Mouse (Mus musculus): ENCODE measurements around the gene Tmem255b. TPM values are rescaled to one million over a fixed set of nuclear protein-coding genes. Genes with fewer than 3 reads are reported as not detected.

The Tmem255b gene
- polyA plus RNA-seq, 1 experiment from 2014 or later: not detected

DNA sequence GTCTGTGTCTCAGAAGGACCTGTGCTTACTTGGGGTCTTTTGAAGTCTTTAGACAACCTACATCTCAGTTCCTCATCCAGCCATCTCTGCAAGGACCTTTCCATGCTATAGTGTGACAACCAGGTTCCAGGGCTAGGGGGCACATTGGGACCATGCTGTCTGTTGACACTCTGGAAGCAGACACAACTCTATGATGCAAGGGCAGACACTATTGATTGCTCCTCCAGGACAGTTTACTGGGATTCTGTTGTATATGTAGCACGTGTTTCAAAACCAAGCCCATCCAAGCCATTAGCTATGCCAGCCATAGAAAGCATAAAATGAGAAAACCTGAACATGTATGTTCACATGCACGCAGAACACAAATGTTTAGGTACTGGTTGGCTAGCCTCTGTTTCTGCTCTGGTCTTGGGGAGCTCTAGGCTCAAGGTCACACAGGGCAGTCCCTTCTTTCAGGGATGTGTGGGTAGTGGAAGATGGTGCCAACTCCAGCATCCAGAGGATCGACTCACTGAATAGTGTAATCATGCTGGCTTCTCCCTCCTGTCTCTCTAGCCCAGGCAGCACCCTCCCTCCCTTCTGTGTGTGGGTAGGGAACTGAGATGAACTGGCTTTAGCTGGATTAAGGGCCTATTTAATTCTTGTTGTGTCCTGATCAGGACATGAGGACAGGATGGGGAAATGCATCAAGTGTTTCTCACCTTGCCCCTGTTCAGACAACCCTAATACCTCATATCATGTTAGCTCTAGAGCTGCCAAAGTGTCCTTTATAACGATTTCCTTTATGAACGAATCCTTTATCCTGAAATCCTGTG, 78.8 kb downstream of the Tmem255b start:
- no peak overlapping the region for H3K9ac ChIP-seq
- no peak overlapping the region for H3K27ac ChIP-seq (replicated peaks)
- H3K9me3 ChIP-seq (replicated peaks): no peaks in the 10 kb centered on the region
- no peak overlapping the region for H3K4me3 ChIP-seq (replicated peaks)
- no peaks in the 10 kb centered on the region for H3K4me1 ChIP-seq (replicated peaks)
- 46% methylated on average over 5 of the region's 5 CpGs for WGBS (ENCODE audit: insufficient replicate concordance)
- no peaks in the 10 kb centered on the region for H3K36me3 ChIP-seq (replicated peaks)
- no peak overlapping the region for H3K4me2 ChIP-seq
- no peak for ATAC-seq (ENCODE audit: insufficient read depth)
- no peaks in the 10 kb centered on the region for H3K27me3 ChIP-seq

DNA sequence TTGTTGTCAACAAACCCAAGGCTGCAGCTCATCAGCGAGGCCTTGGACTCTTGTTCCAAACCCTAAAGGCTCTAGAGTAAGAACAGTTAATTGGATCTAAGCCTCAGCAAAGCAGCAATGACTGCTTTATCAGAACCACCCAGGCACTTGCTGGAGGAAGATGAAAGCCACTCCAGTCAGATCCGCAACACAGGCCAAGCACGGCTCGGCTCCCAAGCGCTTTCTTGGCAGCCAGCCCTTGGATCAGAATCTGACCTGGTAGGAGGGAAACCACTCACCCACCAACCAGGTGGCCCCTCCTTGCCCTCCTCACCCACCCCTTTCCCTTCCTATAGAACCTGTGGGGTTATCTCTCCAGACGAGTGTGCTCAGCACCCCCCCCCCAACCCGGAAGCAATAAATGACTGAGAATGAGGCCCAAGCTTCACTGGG, 81.0 kb downstream of the Tmem255b start:
- Histone ChIP-seq H3K27me3 (no peaks in the 10 kb centered on the region), H3K9me3 (replicated peaks) (no peaks in the 10 kb centered on the region), H3K36me3 (replicated peaks) (no peaks in the 10 kb centered on the region), H3K27ac (replicated peaks) (no peak overlapping the region), H3K9ac (no peak overlapping the region), H3K4me1 (replicated peaks) (no peaks in the 10 kb centered on the region), H3K4me2 (no peak overlapping the region), H3K4me3 (replicated peaks) (no peak overlapping the region)
- ATAC-seq (ENCODE audit: insufficient read depth): no peak
- 57% methylated on average over 7 of the region's 7 CpGs for WGBS (ENCODE audit: insufficient replicate concordance)

DNA sequence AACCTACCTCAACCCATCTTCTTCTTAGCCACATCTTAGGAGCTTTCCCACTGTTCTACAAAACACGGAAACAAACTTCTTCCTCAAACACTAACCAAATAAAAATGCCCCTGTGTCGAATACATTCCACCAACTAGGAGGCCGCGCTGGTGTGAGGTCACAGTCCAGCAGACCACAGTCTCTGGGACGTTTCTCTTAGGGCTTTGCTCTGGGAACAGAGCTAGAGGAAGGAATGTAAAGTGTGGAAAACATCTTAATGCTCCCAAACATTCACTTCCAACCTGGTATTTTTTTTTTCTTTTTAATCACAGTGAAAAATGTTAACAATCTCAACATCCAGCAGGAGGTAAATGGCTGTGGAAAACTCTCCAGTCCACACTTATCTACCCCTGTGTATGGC, 81.7 kb downstream of the Tmem255b start:
- Histone ChIP-seq H3K9me3 (replicated peaks) (no peaks in the 10 kb centered on the region), H3K36me3 (replicated peaks) (no peaks in the 10 kb centered on the region), H3K4me1 (replicated peaks) (no peaks in the 10 kb centered on the region), H3K9ac (no peak overlapping the region), H3K27ac (replicated peaks) (no peak overlapping the region), H3K4me2 (no peak overlapping the region), H3K4me3 (replicated peaks) (no peak overlapping the region), H3K27me3 (no peaks in the 10 kb centered on the region)
- 56% methylated on average over 5 of the region's 5 CpGs for WGBS (ENCODE audit: insufficient replicate concordance)
- no peak for ATAC-seq (ENCODE audit: insufficient read depth)

DNA sequence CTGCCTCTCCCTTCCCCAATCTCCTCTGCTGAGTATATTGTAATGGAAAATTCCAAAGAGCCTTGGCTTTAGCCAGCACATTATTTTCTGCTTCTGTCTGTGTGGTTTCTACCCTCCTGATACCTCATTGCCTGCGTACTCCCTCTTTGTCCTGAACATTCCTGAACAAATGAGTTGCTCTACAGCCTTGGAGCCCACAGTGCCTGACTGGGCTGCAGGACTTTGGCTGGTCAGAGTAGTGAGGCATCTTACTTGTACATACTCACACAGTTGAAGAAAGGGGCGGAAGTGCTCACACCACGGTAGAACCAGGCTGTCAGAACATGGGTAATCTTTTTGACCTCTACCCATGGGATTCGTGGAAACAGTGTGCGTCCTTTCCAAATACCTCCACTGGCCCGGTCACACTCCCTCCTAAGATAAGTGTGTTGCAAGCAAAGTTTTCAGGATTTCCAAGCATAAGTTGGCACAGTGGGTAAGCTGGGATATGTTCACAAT, 82.3 kb downstream of the Tmem255b start:
- Histone ChIP-seq H3K9me3 (replicated peaks) (no peaks in the 10 kb centered on the region), H3K27me3 (no peaks in the 10 kb centered on the region), H3K4me3 (replicated peaks) (no peak overlapping the region), H3K4me2 (no peak overlapping the region), H3K36me3 (replicated peaks) (no peaks in the 10 kb centered on the region), H3K27ac (replicated peaks) (no peak overlapping the region), H3K4me1 (replicated peaks) (no peaks in the 10 kb centered on the region), H3K9ac (no peak overlapping the region)
- no peak for ATAC-seq (ENCODE audit: insufficient read depth)
- WGBS (ENCODE audit: insufficient replicate concordance): 73% methylated on average over 6 of the region's 6 CpGs

Other genes starting within 250 kb of the Tmem255b start
- 8.2 and 8.7 TPM in 2 replicates for gene Grtp1, start 234.6 kb upstream of the Tmem255b start, polyA plus RNA-seq (2015; fragmentation: Nextera tagmentation; extraction: Ambion mirVana)
- gene Adprhl1, start 181.0 kb upstream of the Tmem255b start, polyA plus RNA-seq (2015; fragmentation: Nextera tagmentation; extraction: Ambion mirVana): 0.85 and 1.1 TPM in 2 replicates
- 8.2 and 8.5 TPM in 2 replicates for gene Dcun1d2, start 147.1 kb upstream of the Tmem255b start, polyA plus RNA-seq (2015; fragmentation: Nextera tagmentation; extraction: Ambion mirVana)
- gene Tmco3, start 147.0 kb upstream of the Tmem255b start, polyA plus RNA-seq (2015; fragmentation: Nextera tagmentation; extraction: Ambion mirVana): 5.3 and 6.4 TPM in 2 replicates
- gene Tfdp1, start 96.4 kb upstream of the Tmem255b start, polyA plus RNA-seq (2015; fragmentation: Nextera tagmentation; extraction: Ambion mirVana): 85.5 and 92.5 TPM in 2 replicates
- gene Atp4b, start 38.4 kb upstream of the Tmem255b start, polyA plus RNA-seq (2015; fragmentation: Nextera tagmentation; extraction: Ambion mirVana): not detected in 2 replicates
- not detected in 2 replicates for gene Grk1, start 30.1 kb upstream of the Tmem255b start, polyA plus RNA-seq (2015; fragmentation: Nextera tagmentation; extraction: Ambion mirVana)
- gene Gas6, start 59.3 kb downstream of the Tmem255b start, polyA plus RNA-seq (2015; fragmentation: Nextera tagmentation; extraction: Ambion mirVana): 7.1 and 7.5 TPM in 2 replicates
- gene 1700029H14Rik, start 127.3 kb downstream of the Tmem255b start, polyA plus RNA-seq (2015; fragmentation: Nextera tagmentation; extraction: Ambion mirVana): not detected in 2 replicates
- 16.4 and 19.0 TPM in 2 replicates for gene Rasa3, start 242.4 kb downstream of the Tmem255b start, polyA plus RNA-seq (2015; fragmentation: Nextera tagmentation; extraction: Ambion mirVana)